Comparison of ENCODE assay signal across 9 mouse cellular contexts in the genomic region with DNA sequence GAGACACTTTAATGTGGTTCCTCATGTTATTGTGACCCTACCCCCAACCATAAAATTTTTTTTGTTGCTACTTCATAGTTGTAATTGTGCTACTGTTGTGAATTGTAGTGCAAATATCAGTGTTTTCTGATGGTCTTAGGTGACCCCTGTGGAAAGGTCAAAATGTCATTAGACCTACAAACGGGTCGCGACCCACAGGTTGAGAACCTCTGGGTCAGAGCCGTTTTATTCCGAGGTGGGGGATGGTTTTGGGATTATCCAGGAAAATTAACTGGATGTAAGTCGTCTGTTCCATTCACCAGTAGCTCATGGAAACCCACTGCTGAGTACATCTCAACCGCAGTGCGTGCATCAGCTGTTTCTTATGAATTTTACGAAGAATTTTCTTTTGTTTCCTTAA. TPM values are rescaled to one million over a fixed set of nuclear protein-coding genes. Genes with fewer than 3 reads are reported as not detected.
DNase-seq lines count a peak whose midpoint lies in the region; ATAC-seq and TF ChIP-seq lines count a peak whose summit lies in the region.
"Had no signal": no experiment of that assay in that cellular context is flagged by ENCODE, and none has a peak within 500 bp of the region (broad histone marks: within the 10 kb centered on the region; RNA-seq: fewer than 3 reads in every experiment).

No protein-coding gene starts in this region.

- no peak for DNase-seq in heart, adult 8-10 months (ENCODE audit: low spot score)
- DNase-seq in forebrain, postnatal 0 days = no peak
- no peak for DNase-seq in retina, postnatal 1 day
- no peak for DNase-seq in right cerebral cortex, adult 18-20 months
- DNase-seq in cerebellum, postnatal 4 days (ENCODE audit: low spot score in 2 of 2) = no peak

- ATAC-seq in heart, embryonic 11.5 days (replicated peaks; ENCODE audit: insufficient number of reproducible peaks, low FRiP score, low TSS enrichment) = no peak
- no peak for ATAC-seq in forebrain, postnatal 0 days
- ATAC-seq in liver, embryonic 16.5 days (ENCODE audit: low read depth) = no peak

- no peak for TF ChIP-seq CTCF in C2C12 (IDR thresholded peaks at IDR 0.05; ENCODE audit: control insufficient read depth, insufficient read depth, insufficient read length)
- no peak for TF ChIP-seq CTCF in forebrain, postnatal 0 days (IDR thresholded peaks at IDR 0.05; ENCODE audit: low read depth)

- 0 out of 2 replicates have a peak, but pooled peaks cover 3% of the 10 kb centered on the region for H3K27me3 ChIP-seq in heart, embryonic 11.5 days (ENCODE audit: control insufficient read depth, insufficient read depth, low read length)
- no peaks in the 10 kb centered on the region for H3K27me3 ChIP-seq in C2C12 (ENCODE audit: control insufficient read depth, insufficient read depth, insufficient read length)
- H3K27me3 ChIP-seq in forebrain, postnatal 0 days (ENCODE audit: insufficient read depth, low read length) = no peaks in the 10 kb centered on the region
- H3K27me3 ChIP-seq in liver, embryonic 16.5 days (ENCODE audit: control insufficient read depth, insufficient read depth, low read depth, low read length) = no peaks in the 10 kb centered on the region

- H3K79me2 ChIP-seq in C2C12 (ENCODE audit: control insufficient read depth, insufficient read depth) = peaks cover 67% of the 10 kb centered on the region

- H3K4me1 ChIP-seq in heart, embryonic 11.5 days (ENCODE audit: control insufficient read depth, insufficient read depth, low read length) = no peaks in the 10 kb centered on the region
- 0 out of 2 replicates have a peak, but pooled peaks cover 8% of the 10 kb centered on the region for H3K4me1 ChIP-seq in forebrain, postnatal 0 days (ENCODE audit: insufficient read depth)
- peaks cover 6% of the 10 kb centered on the region for H3K4me1 ChIP-seq in liver, embryonic 16.5 days (ENCODE audit: control insufficient read depth, low read depth, low read length)

- H3ac ChIP-seq in C2C12 (ENCODE audit: control insufficient read depth, insufficient read length, low read depth) = peak overlapping the region; percentile 53

- no peak overlapping the region for H3K9ac ChIP-seq in heart, embryonic 11.5 days (ENCODE audit: low read depth, low read length)
- H3K9ac ChIP-seq in forebrain, postnatal 0 days = 0 out of 2 replicates have a peak overlapping the region, but pooled peaks have one; percentile 84
- peak overlapping the region; percentile 51 for H3K9ac ChIP-seq in liver, embryonic 16.5 days (ENCODE audit: low read depth, low read length)

- no peaks in the 10 kb centered on the region for H3K36me3 ChIP-seq in heart, embryonic 11.5 days (ENCODE audit: control insufficient read depth, insufficient read depth, low read length)
- H3K36me3 ChIP-seq in C2C12 (ENCODE audit: control insufficient read depth, insufficient read depth) = no peaks in the 10 kb centered on the region
- H3K36me3 ChIP-seq in forebrain, postnatal 0 days (ENCODE audit: insufficient read depth) = no peaks in the 10 kb centered on the region
- no peaks in the 10 kb centered on the region for H3K36me3 ChIP-seq in liver, embryonic 16.5 days (ENCODE audit: control insufficient read depth, insufficient read depth)

- H3K4me2 ChIP-seq in heart, embryonic 11.5 days = peak overlapping the region; percentile 97
- peak overlapping the region; percentile 90 for H3K4me2 ChIP-seq in forebrain, postnatal 0 days (ENCODE audit: low read depth)
- H3K4me2 ChIP-seq in liver, embryonic 16.5 days (ENCODE audit: low read depth, low read length) = peak overlapping the region; percentile 81

- WGBS in heart, embryonic 11.5 days (ENCODE audit: insufficient replicate concordance) = 66% methylated on average over 9 of the region's 9 CpGs
- WGBS in forebrain, postnatal 0 days = 68% methylated on average over 9 of the region's 9 CpGs
- WGBS in liver, embryonic 16.5 days (ENCODE audit: insufficient replicate concordance) = 49% methylated on average over 9 of the region's 9 CpGs

- H3K4me3 ChIP-seq in heart, embryonic 11.5 days (ENCODE audit: low read depth, low read length) = no peak overlapping the region
- peak overlapping the region; percentile 67 for H3K4me3 ChIP-seq in C2C12 (ENCODE audit: insufficient read depth, poor library complexity, severe bottlenecking)
- H3K4me3 ChIP-seq in forebrain, postnatal 0 days (ENCODE audit: low read depth, low read length) = peak overlapping the region; percentile 74; the same call in 1 of the 2 replicates
- peak overlapping the region; percentile 69 for H3K4me3 ChIP-seq in liver, embryonic 16.5 days (ENCODE audit: low read depth, low read length)

- H3K27ac ChIP-seq in heart, embryonic 11.5 days (ENCODE audit: low read depth, low read length) = no peak overlapping the region
- no peak overlapping the region for H3K27ac ChIP-seq in forebrain, postnatal 0 days (ENCODE audit: low read depth, low read length)
- H3K27ac ChIP-seq in liver, embryonic 16.5 days (ENCODE audit: low read length) = no peak overlapping the region

- H3K9me3 ChIP-seq in heart, embryonic 11.5 days (replicated peaks; ENCODE audit: control insufficient read depth, low read length) = no peaks in the 10 kb centered on the region
- no peaks in the 10 kb centered on the region for H3K9me3 ChIP-seq in forebrain, postnatal 0 days (ENCODE audit: low read length)
- H3K9me3 ChIP-seq in liver, embryonic 16.5 days (replicated peaks; ENCODE audit: control insufficient read depth, low read length) = no peaks in the 10 kb centered on the region

- peaks cover 45% of the 10 kb centered on the region for H3K79me3 ChIP-seq in C2C12 (ENCODE audit: low read depth)

TF ChIP-seq in C2C12, 6 proteins besides CTCF, POLR2A, EP300 and RAD21:
- TF ChIP-seq MYOD1 (IDR thresholded peaks at IDR 0.05; ENCODE audit: control insufficient read depth, insufficient read length, low read depth) = no peak
- no peak for TF ChIP-seq USF1 (IDR thresholded peaks at IDR 0.05; ENCODE audit: low read depth)
- TF ChIP-seq MYOG (IDR thresholded peaks at IDR 0.05; ENCODE audit: control insufficient read depth, extremely low read depth, insufficient read length) = no peak
- no peak for TF ChIP-seq FOSL1 (IDR thresholded peaks at IDR 0.05; ENCODE audit: insufficient read depth, low read length, poor library complexity, severe bottlenecking)
- TF ChIP-seq CEBPB (IDR thresholded peaks at IDR 0.05; ENCODE audit: low read depth) = no peak
- no peak for TF ChIP-seq MAX (IDR thresholded peaks at IDR 0.05)

RNA-seq across cellular contexts. Expression of a gene that starts 1.7 kb away (rescaled TPM):
- polyA plus RNA-seq in heart, embryonic 11.5 days (2014; fragmentation: Nextera tagmentation; extraction: Ambion mirVana) = 5.0 and 5.2 TPM in 2 replicates
- 1 to 10 TPM; 2.2 to 4.1 (median 3.0) TPM for total RNA-seq in heart, adult 8-10 months (2022)
- polyA plus RNA-seq in C2C12 (2012; fragmentation: generic; extraction: Trizol) = 19.0 TPM
- 22.8 and 23.6 TPM in 2 replicates for total RNA-seq in forebrain, postnatal 0 days (2014; rRNA removed)
- polyA plus RNA-seq in forebrain, postnatal 0 days (2015; fragmentation: Nextera tagmentation; extraction: Ambion mirVana) = 11.0 and 17.7 TPM in 2 replicates
- polyA plus RNA-seq in liver, embryonic 16.5 days (2015; fragmentation: Nextera tagmentation; extraction: Ambion mirVana) = 6.2 TPM in 2 replicates

RNA-seq across cellular contexts. Expression of a gene that starts 27.8 kb away (rescaled TPM):
- polyA plus RNA-seq in heart, embryonic 11.5 days (2014; fragmentation: Nextera tagmentation; extraction: Ambion mirVana) = not detected in 2 replicates
- not detected for total RNA-seq in heart, adult 8-10 months (2022)
- not detected for polyA plus RNA-seq in C2C12 (2012; fragmentation: generic; extraction: Trizol)
- not detected in 2 replicates for total RNA-seq in forebrain, postnatal 0 days (2014; rRNA removed)
- not detected in 2 replicates for polyA plus RNA-seq in forebrain, postnatal 0 days (2015; fragmentation: Nextera tagmentation; extraction: Ambion mirVana)
- 0.52 and 0.63 TPM in 2 replicates for polyA plus RNA-seq in liver, embryonic 16.5 days (2015; fragmentation: Nextera tagmentation; extraction: Ambion mirVana)
- polyA plus RNA-seq: inflammation-experienced regulatory T-cells, adult 6 months had no signal
